Mouse (Mus musculus) thymus, adult 2 months (tissue): ENCODE results near the gene Fam114a1.

ENCODE experiments used
- CTCF ChIP-seq: fragments of 200-500 bp; IDR thresholded peaks from 2 replicates; pipeline ENCODE4 v1.5.1; 2012; ENCODE audit warnings: mild to moderate bottlenecking, control low read depth, low read length, moderate library complexity, borderline replicate concordance; ENCODE audit not compliant: control insufficient read depth, poor library complexity, insufficient read depth; ENCODE audit errors: extremely low read depth
- POLR2A ChIP-seq: fragments of 200-500 bp; IDR thresholded peaks from 2 replicates; pipeline ENCODE4 v1.6.1; 2012; ENCODE audit warnings: mild to moderate bottlenecking, low read length, control low read depth, moderate library complexity; ENCODE audit not compliant: control insufficient read depth, poor library complexity, insufficient read depth; ENCODE audit errors: extremely low read depth

DNA sequence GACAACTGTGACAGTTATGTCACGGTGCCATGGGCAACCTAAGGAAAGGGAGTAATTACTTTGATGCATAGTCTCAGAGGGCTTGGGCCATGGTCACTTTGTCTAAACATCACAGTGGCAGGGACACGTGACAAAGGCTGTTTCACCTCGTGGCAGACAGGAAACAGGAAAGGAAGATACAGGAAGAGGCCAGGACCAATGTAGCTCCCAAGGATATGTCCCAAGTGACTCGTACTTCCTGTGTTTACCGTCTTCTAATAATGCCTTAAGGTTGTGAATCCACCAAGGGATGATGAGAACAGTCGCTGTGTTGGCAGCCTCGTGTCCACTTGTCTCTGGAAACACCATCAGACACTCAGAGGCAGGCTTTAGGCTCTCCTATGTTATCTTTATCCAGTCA is 16.1 kb downstream of the Fam114a1 start:
- no peak for TF ChIP-seq CTCF
- TF ChIP-seq POLR2A: no peak
